Mouse (Mus musculus) G1E (cell line): ENCODE measurements around the gene Birc7. TPM values are rescaled to one million over a fixed set of nuclear protein-coding genes. Genes with fewer than 3 reads are reported as not detected.

ENCODE experiments used
- ATAC-seq: 2 replicates; pipeline ENCODE4 v1.8.0; 2016; ENCODE audit warnings: mild to moderate bottlenecking; ENCODE audit not compliant: insufficient number of reproducible peaks, poor library complexity, low FRiP score, severe bottlenecking; ENCODE audit errors: extremely low read depth
- DNase-seq: peaks from one replicate; pipeline ENCODE4 v3.0.0; 2012; ENCODE audit warnings: low spot score
- H3K27me3 ChIP-seq: 2 replicates; pipeline ENCODE4 v1.6.1; 2012; ENCODE audit warnings: mild to moderate bottlenecking, low read length, inconsistent platforms; ENCODE audit not compliant: insufficient read depth
- H3K36me3 ChIP-seq: replicated peaks from 2 replicates; pipeline ENCODE3; 2012; ENCODE audit warnings: mild to moderate bottlenecking, inconsistent platforms
- H3K4me1 ChIP-seq: 2 replicates; pipeline ENCODE4 v1.6.1; 2012; ENCODE audit warnings: low read depth, low read length, inconsistent platforms, mixed read lengths; ENCODE audit not compliant: insufficient read depth
- H3K4me3 ChIP-seq: 2 replicates; pipeline ENCODE4 v1.5.1; 2012; ENCODE audit warnings: low read depth, mild to moderate bottlenecking, inconsistent platforms, low read length, moderate library complexity, mixed read lengths
- H3K9me3 ChIP-seq: replicated peaks from 2 replicates; pipeline ENCODE4 v1.6.1; 2012; ENCODE audit warnings: inconsistent platforms
- CTCF ChIP-seq: IDR thresholded peaks from 2 replicates; pipeline ENCODE4 v1.5.1; 2012; ENCODE audit warnings: low read depth, low read length, inconsistent platforms, mixed read lengths
- GATA1 ChIP-seq: IDR thresholded peaks from 2 replicates; pipeline ENCODE4 v1.6.1; 2012; ENCODE audit warnings: borderline replicate concordance, low read length, inconsistent platforms, mixed read lengths
- GATA2 ChIP-seq: IDR thresholded peaks from 2 replicates; pipeline ENCODE4 v1.6.1; 2012; ENCODE audit warnings: low read depth, low read length, inconsistent platforms, borderline replicate concordance
- POLR2AphosphoS5 ChIP-seq: IDR thresholded peaks from 2 replicates; pipeline ENCODE4 v1.6.1; 2012; ENCODE audit warnings: low read depth, low read length, inconsistent platforms; ENCODE audit not compliant: insufficient replicate concordance
- TAL1 ChIP-seq: conservative IDR thresholded peaks from 2 replicates; pipeline ENCODE4 v1.6.1; 2012; ENCODE audit warnings: low read depth, low read length, inconsistent platforms, mixed read lengths
- polyA plus RNA-seq: library from polyadenylated mRNA; stranded (reverse); fragments of >175 nt; gene quantifications from 2 replicates; pipeline ENCODE4 v1.2.3, GENCODE M21; 2012
- total RNA-seq, 2 experiments: library from RNA; stranded (forward) in 1 of 2; stranded (reverse) in 1 of 2; fragments of 200-1000 nt in 1 of 2; fragments of >200 nt in 1 of 2; fragmentation: Nextera tagmentation in 1 of 2; gene quantifications; 2 replicates each; pipeline ENCODE4 v1.2.3; 2014 to 2017

Birc7 gene
- total and polyA plus RNA-seq, 3 experiments, result not detected

DNA sequence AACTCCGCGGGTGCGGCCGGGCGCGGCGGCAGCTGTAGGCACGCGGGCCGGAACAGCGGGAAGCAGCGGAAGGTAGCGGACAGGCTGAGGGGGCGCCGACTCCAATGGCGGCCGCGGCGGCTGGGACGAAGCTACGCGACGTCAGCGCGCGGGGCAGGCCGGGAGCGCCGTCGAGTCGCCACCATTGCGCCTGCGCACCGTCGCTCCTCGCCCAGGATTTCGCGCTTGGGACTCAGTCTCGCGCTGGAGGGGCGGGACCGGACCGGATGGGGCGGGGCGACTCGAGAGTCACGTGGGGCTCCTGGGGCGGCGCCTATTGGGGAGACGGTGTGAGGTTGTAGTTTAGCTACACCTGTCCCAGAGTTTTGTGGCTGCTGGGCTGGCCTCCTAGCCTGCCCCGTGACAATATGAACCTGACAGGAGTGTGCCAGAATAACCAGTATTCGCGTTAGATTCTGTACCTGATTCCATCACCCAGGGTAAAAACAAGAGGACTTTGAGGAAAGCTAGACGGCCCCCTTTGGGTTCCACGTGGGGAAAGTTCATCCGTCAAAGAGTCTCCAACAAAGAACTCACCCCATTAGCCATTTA, 7.9 kb upstream of the Birc7 start, which contains the start of gene Ythdf1:
Gene Ythdf1, minus strand, starts transcription at position 140 of the 591 bp plus-strand sequence.
- peak within 1 kb of the TSS; percentile 95 for H3K4me3 ChIP-seq
- DNase-seq (peak; percentile 95), ATAC-seq (peak; percentile 89)
- peaks cover 34% of the 10 kb centered on the region for H3K36me3 ChIP-seq
- TF ChIP-seq CTCF (no peak), GATA1 (no peak), GATA2 (no peak), TAL1 (no peak), POLR2AphosphoS5 (no peak)
- peaks cover 9% of the 10 kb centered on the region for H3K27me3 ChIP-seq
- peaks cover 23% of the 10 kb centered on the region for H3K4me1 ChIP-seq
- no peaks in the 10 kb centered on the region for H3K9me3 ChIP-seq

- peaks cover 23% of the 10 kb centered on the region for H3K27me3 ChIP-seq
- H3K4me3 ChIP-seq, result no peak overlapping the region
- ATAC-seq (no peak), DNase-seq (no peak)
- no peak for TF ChIP-seq TAL1
- no peak for TF ChIP-seq GATA1
- no peak for TF ChIP-seq GATA2
- TF ChIP-seq POLR2AphosphoS5, result no peak
- no peak for TF ChIP-seq CTCF
- H3K4me1 ChIP-seq, result peaks cover 18% of the 10 kb centered on the region
- peaks cover 17% of the 10 kb centered on the region for H3K36me3 ChIP-seq
- no peaks in the 10 kb centered on the region for H3K9me3 ChIP-seq
Observed at GRCm38 (mm10) chr2:180922739-180923138, 6.1 kb upstream of the Birc7 start.

- Histone ChIP-seq H3K9me3 (no peaks in the 10 kb centered on the region), H3K36me3 (no peaks in the 10 kb centered on the region), H3K27me3 (peaks cover 35% of the 10 kb centered on the region), H3K4me1 (peaks cover 5% of the 10 kb centered on the region), H3K4me3 (no peak overlapping the region)
- DNase-seq, result peak; percentile 54
- peak; percentile 50; the same call in 1 of the 2 replicates for ATAC-seq
- TF ChIP-seq GATA2 (no peak), GATA1 (no peak), CTCF (peak; percentile 94), TAL1 (no peak), POLR2AphosphoS5 (no peak)
Observed at GRCm38 (mm10) chr2:180925176-180925575, 3.6 kb upstream of the Birc7 start.

GRCm38 (mm10) chr2:180932418-180932817, 3.6 kb downstream of the Birc7 start:
- Histone ChIP-seq H3K36me3 (no peaks in the 10 kb centered on the region), H3K4me1 (no peaks in the 10 kb centered on the region), H3K9me3 (no peaks in the 10 kb centered on the region), H3K4me3 (no peak overlapping the region), H3K27me3 (peaks cover 36% of the 10 kb centered on the region)
- TF ChIP-seq TAL1 (no peak), GATA1 (no peak), POLR2AphosphoS5 (no peak), GATA2 (no peak), CTCF (no peak)
- no peak for ATAC-seq
- no peak for DNase-seq

DNA sequence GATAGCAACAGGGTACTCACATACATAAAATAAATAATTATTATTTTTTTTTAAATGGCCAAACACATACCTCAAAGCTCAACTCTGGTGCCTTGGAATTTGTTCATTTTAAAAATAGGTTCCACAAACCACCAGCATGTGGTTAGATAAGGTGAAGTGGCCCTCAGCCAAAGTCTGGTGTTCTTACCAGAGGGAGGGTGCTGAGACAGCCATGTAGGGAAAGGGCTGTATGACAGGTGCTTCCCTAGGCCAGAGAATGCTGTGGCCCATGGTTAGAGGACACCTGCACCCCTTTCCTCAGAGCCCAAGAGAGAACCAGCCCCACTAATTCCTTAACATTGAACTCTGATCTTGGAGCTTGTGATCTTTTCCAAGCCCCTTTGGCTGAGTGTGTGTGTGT, 11.4 kb downstream of the Birc7 start:
- no peaks in the 10 kb centered on the region for H3K9me3 ChIP-seq
- DNase-seq, result no peak
- no peak for TF ChIP-seq GATA2
- TF ChIP-seq TAL1, result no peak
- no peak for TF ChIP-seq CTCF
- no peak for TF ChIP-seq GATA1
- no peak for TF ChIP-seq POLR2AphosphoS5
- ATAC-seq, result no peak
- no peaks in the 10 kb centered on the region for H3K36me3 ChIP-seq
- peaks cover 11% of the 10 kb centered on the region for H3K27me3 ChIP-seq
- no peak overlapping the region for H3K4me3 ChIP-seq
- H3K4me1 ChIP-seq, result no peaks in the 10 kb centered on the region

- no peak for TF ChIP-seq GATA2
- no peak for TF ChIP-seq CTCF
- no peak for TF ChIP-seq POLR2AphosphoS5
- no peak for TF ChIP-seq GATA1
- no peak for TF ChIP-seq TAL1
- peaks cover 7% of the 10 kb centered on the region for H3K27me3 ChIP-seq
Observed at GRCm38 (mm10) chr2:180941869-180942268, 13.0 kb downstream of the Birc7 start.

GRCm38 (mm10) chr2:180949947-180950346, 21.1 kb downstream of the Birc7 start:
- H3K4me3 ChIP-seq, result no peak overlapping the region
- peaks cover 55% of the 10 kb centered on the region for H3K27me3 ChIP-seq
- TF ChIP-seq POLR2AphosphoS5, result no peak
- TF ChIP-seq GATA1, result no peak
- no peak for TF ChIP-seq TAL1
- TF ChIP-seq GATA2, result no peak
- no peak for TF ChIP-seq CTCF
- no peaks in the 10 kb centered on the region for H3K36me3 ChIP-seq
- DNase-seq, result no peak
- ATAC-seq, result no peak
- no peaks in the 10 kb centered on the region for H3K9me3 ChIP-seq
- H3K4me1 ChIP-seq, result no peaks in the 10 kb centered on the region

More at GRCm38 (mm10) chr2:180941869-180942268, 13.0 kb downstream of the Birc7 start:
- ATAC-seq (no peak), DNase-seq (no peak)
- H3K36me3 ChIP-seq, result no peaks in the 10 kb centered on the region
- no peaks in the 10 kb centered on the region for H3K4me1 ChIP-seq
- H3K9me3 ChIP-seq, result no peaks in the 10 kb centered on the region
- H3K4me3 ChIP-seq, result no peak overlapping the region
